Mouse (Mus musculus) embryo, embryonic 10.5 days (tissue): Measurements from ENCODE around the gene Crebbp.
"Not testable (repeated sequence)": the region's sequence is repeated elsewhere in the genome, so short reads cannot be mapped to it uniquely, and the experiment has no call there.

Experiments used
- DNase-seq: peaks from one replicate; pipeline ENCODE4 v3.0.0-alpha.2; 2015; ENCODE audit warnings: low spot score

Gene Crebbp

DNA sequence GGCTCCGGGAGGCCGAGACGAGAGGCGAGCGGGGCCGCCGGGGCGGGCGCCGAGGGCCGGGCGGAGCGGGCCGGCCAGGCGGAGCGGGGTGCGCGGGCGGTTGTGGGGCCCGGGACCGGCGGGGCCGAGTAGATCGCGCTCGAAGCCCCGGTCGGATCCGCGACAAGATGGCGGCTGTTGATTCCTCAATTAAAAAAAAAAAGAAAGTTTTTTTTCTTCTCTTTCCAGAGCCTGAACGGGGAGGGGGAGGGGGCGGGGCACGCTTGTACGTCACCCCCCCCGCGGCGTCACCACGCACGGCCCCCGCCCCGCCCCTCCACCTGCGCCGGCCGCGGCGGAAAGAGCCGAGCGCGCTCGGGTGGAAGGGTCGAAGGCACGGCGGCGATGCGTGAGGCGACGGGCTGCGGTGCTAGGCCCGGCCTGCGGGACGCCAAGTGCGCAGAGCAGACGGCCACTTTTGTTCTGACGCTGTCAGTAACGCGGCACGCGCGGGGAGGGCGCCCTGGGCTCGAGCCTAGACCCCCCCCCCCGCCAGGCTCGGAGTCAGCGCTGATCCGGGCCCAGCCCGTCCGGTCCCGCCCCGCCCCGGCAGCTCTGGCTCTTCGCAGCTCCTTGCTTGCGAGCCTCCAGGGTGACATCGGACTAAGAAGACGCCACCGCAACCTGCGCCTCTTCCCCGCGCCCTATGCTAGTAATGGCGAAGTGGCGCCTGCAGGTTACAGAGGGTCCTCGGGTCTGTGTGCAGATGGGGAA lies at the start of gene Crebbp:
Gene Crebbp (minus strand): TSS at position 199 of the 753 bp plus-strand sequence.
- DNase-seq, result peak; percentile 93

- DNase-seq, result no peak
Observed at GRCm38 (mm10) chr16:4263486-4263885, 49.7 kb upstream of the Crebbp start.

- DNase-seq, result no peak
Observed at GRCm38 (mm10) chr16:4257546-4257945, 43.7 kb upstream of the Crebbp start.

DNA sequence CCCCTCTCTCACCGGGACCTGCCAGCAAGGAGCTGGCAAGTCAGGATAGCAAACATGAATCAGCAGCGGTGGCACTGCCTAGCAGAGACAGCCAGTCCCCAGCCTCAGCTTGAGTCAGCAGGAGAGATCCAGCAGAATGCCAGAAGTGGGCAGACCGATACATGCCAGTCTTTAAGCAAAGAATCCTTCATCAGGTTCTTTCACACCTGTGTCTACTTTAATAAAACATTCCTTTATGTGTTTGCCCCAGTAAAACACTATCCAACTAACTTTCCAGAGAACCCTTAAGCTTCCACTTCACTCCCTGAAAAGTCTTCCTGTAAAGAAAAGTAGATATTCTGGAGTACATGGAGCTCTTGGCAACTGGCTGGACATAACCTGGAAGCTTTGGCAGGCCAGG lies 35.0 kb upstream of the Crebbp start:
- no peak for DNase-seq

- not testable (repeated sequence) for DNase-seq
Observed at GRCm38 (mm10) chr16:4245241-4245640, 31.4 kb upstream of the Crebbp start.

DNA sequence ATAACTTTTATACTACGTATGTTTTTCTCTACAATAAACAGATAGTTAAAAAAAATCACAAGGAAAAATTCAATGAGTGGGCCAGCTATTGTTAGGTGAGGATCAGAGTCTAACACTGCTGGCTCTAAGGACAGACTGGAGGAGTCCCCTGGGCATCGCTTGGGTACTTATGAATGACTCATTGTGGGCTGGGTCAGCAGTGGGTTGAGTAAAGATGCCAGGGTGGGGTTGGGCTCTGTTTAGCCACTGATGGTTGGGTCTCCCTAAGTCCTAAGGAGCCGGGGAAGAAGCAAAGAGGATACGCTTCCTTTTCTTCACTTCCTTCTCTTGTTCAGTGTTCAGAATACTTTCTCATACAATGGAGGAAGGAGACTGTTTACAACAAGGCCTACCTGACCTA lies 22.3 kb upstream of the Crebbp start:
- DNase-seq, result no peak

- DNase-seq, result no peak
Observed at GRCm38 (mm10) chr16:4235587-4235986, 21.8 kb upstream of the Crebbp start.

DNA sequence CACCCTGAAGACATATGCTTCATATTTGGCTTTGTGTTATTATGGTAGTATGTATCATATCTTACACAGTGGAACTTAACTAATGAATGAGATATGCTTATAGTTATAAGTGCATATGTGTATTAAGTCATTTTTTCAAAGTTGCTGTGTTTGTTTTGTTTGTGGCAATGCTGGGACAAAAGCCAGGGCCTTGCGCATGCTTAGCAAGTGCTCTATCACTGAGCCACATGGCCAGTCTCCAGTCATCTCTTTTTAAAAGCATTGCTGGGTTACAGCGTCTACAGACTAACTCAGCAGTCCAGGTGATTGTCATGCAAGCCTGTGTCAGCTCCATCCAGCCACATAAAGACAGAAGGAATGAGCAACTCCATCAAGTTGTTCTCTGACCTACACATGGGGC lies 12.0 kb upstream of the Crebbp start:
- DNase-seq, result no peak

DNA sequence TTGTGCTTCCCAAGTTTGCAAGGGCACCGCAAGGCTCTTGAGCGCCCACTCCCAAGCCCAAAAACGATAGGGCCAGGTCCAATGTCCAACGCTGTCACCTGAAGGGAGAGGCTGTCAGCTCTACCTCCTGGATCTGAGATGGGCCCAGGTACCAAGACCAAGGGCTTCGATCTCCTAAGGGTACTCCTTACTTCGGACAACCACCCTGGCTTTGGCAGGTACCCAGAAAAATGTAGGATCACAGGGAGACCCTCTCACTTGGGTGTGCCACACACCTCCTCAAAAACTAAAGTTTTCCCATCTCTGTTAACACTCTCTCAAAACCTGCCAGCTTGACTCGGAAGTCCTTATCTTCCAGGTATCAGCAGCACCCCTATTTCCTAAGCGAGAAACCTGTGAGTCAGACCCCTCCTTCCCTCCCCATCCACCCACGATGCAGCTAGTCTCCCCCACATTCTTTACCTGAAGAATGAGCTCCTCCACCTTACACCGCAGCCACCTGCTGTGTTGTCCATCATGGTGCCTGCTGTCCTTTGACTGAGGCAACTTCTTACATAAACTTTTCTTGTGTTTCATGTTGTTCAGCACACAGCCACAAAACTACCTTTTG lies 939 bp upstream of the Crebbp start:
- no peak for DNase-seq

- DNase-seq, result peak; percentile 67
Observed at GRCm38 (mm10) chr16:4212963-4213798, 616 bp downstream of the Crebbp start.

GRCm38 (mm10) chr16:4212167-4212962 lies 1.4 kb downstream of the Crebbp start:
- peak; percentile 4 for DNase-seq

GRCm38 (mm10) chr16:4210290-4210689 lies 3.5 kb downstream of the Crebbp start:
- no peak for DNase-seq

GRCm38 (mm10) chr16:4203592-4203991 lies 10.2 kb downstream of the Crebbp start:
- DNase-seq, result no peak

DNA sequence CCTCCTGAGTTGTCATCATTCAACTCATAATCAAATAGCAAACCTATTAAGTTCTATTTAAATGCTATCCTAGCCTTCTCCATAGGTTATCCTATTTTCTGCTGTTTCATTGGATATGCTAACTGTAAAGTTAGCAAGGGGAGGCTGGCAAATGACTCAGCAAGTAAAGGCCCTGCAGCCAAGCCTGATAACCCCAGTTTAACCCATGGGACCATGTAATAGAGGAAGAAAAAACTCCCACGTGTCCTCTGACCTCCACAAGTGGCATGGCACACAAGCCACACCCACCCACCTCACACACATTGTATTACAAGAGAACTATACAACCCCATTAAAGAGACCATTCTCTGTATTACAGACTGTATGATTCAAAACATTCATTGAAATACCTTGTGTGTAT lies 13.8 kb downstream of the Crebbp start:
- no peak for DNase-seq

DNA sequence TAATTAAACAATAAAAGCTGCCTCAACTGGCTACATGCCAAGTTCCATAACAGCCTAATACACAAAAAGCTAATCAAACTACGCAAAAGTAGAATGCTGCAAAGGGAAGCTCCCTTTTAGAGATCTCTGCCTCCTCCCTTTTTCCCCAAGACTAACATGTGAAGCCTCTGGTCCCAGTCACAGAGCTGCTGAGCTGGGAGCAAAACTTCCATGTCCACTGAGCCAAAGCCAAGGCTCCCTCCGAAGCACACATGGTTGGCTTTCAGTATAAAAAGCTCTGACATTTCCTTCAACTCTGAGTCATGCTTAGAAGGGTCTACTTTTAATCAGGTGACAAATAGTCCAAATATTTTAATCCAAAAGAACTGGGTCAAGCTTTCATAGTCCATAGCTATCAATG lies 14.2 kb downstream of the Crebbp start:
- no peak for DNase-seq

DNA sequence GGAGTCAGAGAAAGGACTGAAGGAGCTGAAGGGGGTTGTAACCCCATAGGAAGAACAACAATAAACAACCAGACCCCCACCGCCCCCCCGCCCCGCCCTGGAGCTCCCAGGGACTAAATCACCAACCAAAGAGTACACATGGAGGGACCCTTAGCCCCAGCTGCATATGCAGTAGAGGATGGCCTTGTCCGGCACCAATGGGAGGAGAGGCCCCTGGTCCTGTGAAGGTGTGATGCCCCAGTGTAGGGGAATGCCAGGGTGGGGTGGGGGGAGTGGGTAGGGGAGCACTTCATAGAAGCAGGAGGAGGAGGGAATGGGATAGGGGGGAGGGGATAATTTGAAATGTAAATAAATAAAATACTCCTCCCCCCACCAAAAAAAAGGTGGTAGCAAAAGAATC lies 15.8 kb downstream of the Crebbp start:
- DNase-seq, result no peak

- DNase-seq, result no peak
Observed at GRCm38 (mm10) chr16:4190166-4190565, 23.6 kb downstream of the Crebbp start.

GRCm38 (mm10) chr16:4175134-4175533 lies 38.7 kb downstream of the Crebbp start:
- no peak for DNase-seq

DNA sequence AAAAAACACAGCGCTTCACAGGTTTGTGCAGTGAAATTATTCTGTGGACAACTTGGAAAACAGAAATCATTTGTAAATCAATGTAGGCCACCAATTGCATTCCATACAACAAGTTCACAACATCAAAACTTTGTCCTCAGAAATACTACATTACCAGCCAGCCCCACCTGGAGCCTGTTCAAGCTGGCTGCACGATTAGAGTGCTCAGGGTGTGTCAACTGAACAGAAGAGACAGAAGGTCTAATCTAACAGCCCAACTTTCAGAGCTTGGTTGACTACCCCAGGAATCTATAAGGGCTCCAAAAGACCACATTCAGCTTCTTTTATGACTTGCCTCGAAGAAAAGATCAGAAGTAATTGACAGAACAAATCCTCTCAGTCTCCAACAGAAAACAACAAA lies 44.3 kb downstream of the Crebbp start:
- no peak for DNase-seq

GRCm38 (mm10) chr16:4168476-4168875 lies 45.3 kb downstream of the Crebbp start:
- DNase-seq, result no peak

GRCm38 (mm10) chr16:4160898-4161247 lies 52.9 kb downstream of the Crebbp start:
- no peak for DNase-seq

DNA sequence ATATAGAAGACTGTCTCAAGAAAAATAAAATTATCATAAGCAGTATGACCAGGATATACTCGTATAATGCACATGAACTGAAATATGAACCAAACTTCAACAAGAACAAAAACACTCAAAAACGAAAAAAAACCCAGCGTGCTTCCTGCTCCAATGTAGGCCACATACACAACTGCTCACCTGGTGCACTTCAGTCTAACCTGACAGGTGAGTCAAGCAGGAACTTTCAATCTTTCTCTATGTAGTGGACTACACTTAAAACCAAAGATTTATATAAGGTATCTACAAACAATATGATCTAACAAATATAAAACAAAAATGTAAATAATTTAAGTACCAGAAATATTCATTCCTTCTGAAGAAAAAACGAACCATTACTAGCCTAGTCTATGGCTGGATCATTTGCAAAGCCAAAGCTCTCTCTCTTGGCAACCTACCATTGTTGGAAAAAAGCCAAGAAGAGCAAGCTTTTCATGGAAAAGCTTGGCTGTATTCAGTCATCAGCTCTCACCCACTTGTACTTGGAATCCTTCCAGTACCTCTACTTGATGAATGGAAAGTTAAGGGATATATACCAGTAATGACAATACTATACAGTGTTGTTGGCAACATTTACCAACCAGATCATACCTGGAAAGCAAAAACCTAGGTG lies 53.4 kb downstream of the Crebbp start:
- no peak for DNase-seq
